Mouse (Mus musculus) E14TG2a.4 (cell line): ENCODE data around the gene Cdk5.

Source experiments
- CTCF ChIP-seq: conservative IDR thresholded peaks from 2 replicates; pipeline ENCODE4 v1.5.1; 2014; ENCODE audit warnings: low read length
- POU5F1 ChIP-seq: IDR thresholded peaks from 2 replicates; pipeline ENCODE4 v1.6.1; 2014; ENCODE audit warnings: low read length, borderline replicate concordance

DNA sequence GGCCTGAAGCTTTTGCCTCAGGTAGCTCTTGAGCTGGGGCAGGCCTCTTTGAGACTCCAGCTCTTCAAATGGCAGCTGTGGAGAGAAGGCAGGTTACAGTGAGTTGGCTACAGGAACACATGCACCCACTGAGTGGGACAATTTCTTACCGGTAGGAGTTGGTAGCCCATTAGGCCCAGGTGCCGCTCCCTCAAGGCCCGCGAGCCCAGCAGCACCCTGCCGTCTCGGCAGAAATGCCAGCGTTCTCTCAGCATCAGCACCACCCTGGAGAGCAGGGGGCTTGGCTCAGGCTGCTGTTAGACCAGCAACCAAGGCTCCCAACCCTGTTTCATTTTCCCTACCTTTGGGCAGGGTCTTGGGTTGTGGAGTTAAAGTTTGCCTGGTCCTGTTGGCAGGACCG is 17.9 kb upstream of the Cdk5 start:
- TF ChIP-seq CTCF (no peak), POU5F1 (no peak)
